Mouse (Mus musculus) cortical plate, adult 2 months (tissue): ENCODE measurements around the gene Tuba1b. TPM values are rescaled to one million over a fixed set of nuclear protein-coding genes. Genes with fewer than 3 reads are reported as not detected.
A peak's percentile ranks its signal among the peaks of the same experiment; 100 is the strongest.
"Not testable (repeated sequence)": the region's sequence is repeated elsewhere in the genome, so short reads cannot be mapped to it uniquely, and the experiment has no call there.

Source experiments
- H3K27ac ChIP-seq: fragments of 200-500 bp; 2 replicates; pipeline ENCODE4 v1.5.1; 2012; ENCODE audit warnings: low read length, control low read depth, inconsistent platforms; ENCODE audit not compliant: insufficient read depth
- H3K4me1 ChIP-seq: fragments of 200-500 bp; 2 replicates; pipeline ENCODE4 v1.6.1; 2011; ENCODE audit warnings: low read length; ENCODE audit not compliant: control insufficient read depth, insufficient read depth
- H3K4me3 ChIP-seq: fragments of 200-500 bp; 2 replicates; pipeline ENCODE4 v1.5.1; 2011; ENCODE audit warnings: mild to moderate bottlenecking, low read length, control low read depth; ENCODE audit not compliant: insufficient read depth
- CTCF ChIP-seq: fragments of 200-500 bp; IDR thresholded peaks from 2 replicates; pipeline ENCODE4 v1.5.1; 2011; ENCODE audit warnings: mild to moderate bottlenecking, control low read depth, low read length; ENCODE audit not compliant: insufficient read depth; ENCODE audit errors: extremely low read depth
- POLR2A ChIP-seq: fragments of 200-500 bp; IDR thresholded peaks from 2 replicates; pipeline ENCODE4 v1.6.1; 2011; ENCODE audit warnings: mild to moderate bottlenecking, low read length, control low read depth; ENCODE audit not compliant: insufficient read depth; ENCODE audit errors: extremely low read depth
- polyA plus RNA-seq: library from polyadenylated mRNA; depleted of rRNA; stranded (reverse); fragments of >200 nt; gene quantifications from 2 replicates; pipeline ENCODE4 v1.2.3, GENCODE M21; 2012

The Tuba1b gene
- polyA plus RNA-seq, 1 experiment, result 1,231 TPM

GRCm38 (mm10) chr15:98927566-98927965 lies 6.8 kb downstream of the Tuba1b start:
- peaks cover 2% of the 10 kb centered on the region; the same call in 1 of the 2 replicates for H3K4me1 ChIP-seq
- no peak for TF ChIP-seq CTCF
- no peak for TF ChIP-seq POLR2A
- H3K27ac ChIP-seq, result no peak overlapping the region
- H3K4me3 ChIP-seq, result no peak overlapping the region

GRCm38 (mm10) chr15:98924682-98925081 lies 9.7 kb downstream of the Tuba1b start:
- Histone ChIP-seq H3K4me3 (no peak overlapping the region), H3K4me1 (no peaks in the 10 kb centered on the region), H3K27ac (no peak overlapping the region)
- TF ChIP-seq CTCF, result no peak
- no peak for TF ChIP-seq POLR2A

GRCm38 (mm10) chr15:98923031-98923537 lies 11.3 kb downstream of the Tuba1b start:
- TF ChIP-seq CTCF, result no peak
- TF ChIP-seq POLR2A, result no peak
- Histone ChIP-seq H3K4me3 (no peak overlapping the region), H3K27ac (no peak overlapping the region), H3K4me1 (no peaks in the 10 kb centered on the region)

- H3K4me3 ChIP-seq, result no peak overlapping the region
- no peaks in the 10 kb centered on the region for H3K4me1 ChIP-seq
- no peak overlapping the region for H3K27ac ChIP-seq
- no peak for TF ChIP-seq CTCF
Measured at GRCm38 (mm10) chr15:98922581-98922980, 11.8 kb downstream of the Tuba1b start.

- TF ChIP-seq CTCF (no peak), POLR2A (no peak)
- Histone ChIP-seq H3K4me3 (no peak overlapping the region), H3K4me1 (no peaks in the 10 kb centered on the region), H3K27ac (no peak overlapping the region)
Measured at GRCm38 (mm10) chr15:98921510-98921909, 12.9 kb downstream of the Tuba1b start.

- H3K27ac ChIP-seq, H3K4me1 ChIP-seq: not testable (repeated sequence)
- peak overlapping the region; percentile 74 for H3K4me3 ChIP-seq
Measured at GRCm38 (mm10) chr15:98918499-98918895, 15.9 kb downstream of the Tuba1b start.

- TF ChIP-seq POLR2A (peak; percentile 91), CTCF (no peak)
- H3K27ac ChIP-seq, result 0 out of 2 replicates have a peak within 1 kb of the TSS, but pooled peaks have one; percentile 22
- peak within 1 kb of the TSS; percentile 74 for H3K4me3 ChIP-seq
- no peaks in the 10 kb centered on the region for H3K4me1 ChIP-seq
Measured at GRCm38 (mm10) chr15:98917538-98918498, 16.5 kb downstream of the Tuba1b start, which contains the start of gene Lmbr1l. Gene Lmbr1l, minus strand, starts transcription at chr15:98918231.

GRCm38 (mm10) chr15:98917091-98917490 lies 17.3 kb downstream of the Tuba1b start:
- Histone ChIP-seq H3K4me3 (peak overlapping the region; percentile 74), H3K4me1 (no peaks in the 10 kb centered on the region), H3K27ac (no peak overlapping the region)
- TF ChIP-seq POLR2A, result no peak
- TF ChIP-seq CTCF, result no peak

GRCm38 (mm10) chr15:98916016-98916415 lies 18.3 kb downstream of the Tuba1b start:
- no peak overlapping the region for H3K27ac ChIP-seq
- no peak overlapping the region for H3K4me3 ChIP-seq
- no peak for TF ChIP-seq CTCF
- TF ChIP-seq POLR2A, result no peak
- no peaks in the 10 kb centered on the region for H3K4me1 ChIP-seq

GRCm38 (mm10) chr15:98914903-98915302 lies 19.5 kb downstream of the Tuba1b start:
- no peaks in the 10 kb centered on the region for H3K4me1 ChIP-seq
- H3K4me3 ChIP-seq, result no peak overlapping the region
- H3K27ac ChIP-seq, result no peak overlapping the region
- TF ChIP-seq CTCF (no peak), POLR2A (no peak)
